Mouse (Mus musculus) spleen, adult 2 months (tissue): ENCODE results near the gene Dbnl.

Experiments used
- CTCF ChIP-seq: fragments of 200-500 bp; IDR thresholded peaks from 2 replicates; pipeline ENCODE4 v1.5.1; 2011; ENCODE audit warnings: mild to moderate bottlenecking, inconsistent platforms; ENCODE audit not compliant: insufficient read depth, insufficient read length, insufficient replicate concordance; ENCODE audit errors: extremely low read depth
- POLR2A ChIP-seq: fragments of 200-500 bp; IDR thresholded peaks from 2 replicates; pipeline ENCODE4 v1.6.1; 2011; ENCODE audit warnings: low read depth, low read length, inconsistent platforms

DNA sequence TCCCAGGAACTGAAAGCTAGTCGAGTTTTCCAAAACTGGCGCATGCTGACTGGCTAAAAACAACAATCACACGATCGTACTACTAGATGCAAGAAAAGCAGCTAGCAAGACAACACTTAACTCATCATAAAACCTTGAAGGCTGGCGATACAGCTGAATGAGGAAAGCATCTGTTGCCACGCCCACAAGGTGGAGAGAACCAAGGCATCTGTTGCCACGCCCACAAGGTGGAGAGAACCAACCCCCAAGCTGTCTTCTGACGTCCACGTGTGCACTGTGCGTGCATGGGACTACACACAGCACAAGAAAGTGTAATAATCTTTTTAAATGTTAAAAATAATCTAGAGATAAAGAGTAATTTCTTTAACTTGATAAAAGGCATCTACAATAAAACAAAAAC is 25.1 kb downstream of the Dbnl start:
- no peak for TF ChIP-seq POLR2A
- no peak for TF ChIP-seq CTCF
